Mouse (Mus musculus) layer of hippocampus, postnatal 14 days (tissue): Measurements from ENCODE around the gene Tmem222. TPM values are rescaled to one million over a fixed set of nuclear protein-coding genes. Genes with fewer than 3 reads are reported as not detected.

Experiments used
- DNase-seq, 2 experiments: peaks; one replicate each; pipeline ENCODE4 v3.0.0; 2021 to 2022; ENCODE audit warnings: low spot score in 2 of 2, mixed read lengths in 1 of 2
- long read RNA-seq, 2 experiments: library from polyadenylated mRNA; stranded (forward); transcript quantifications; one replicate each; pipeline ENCODE4 v2.0.0; 2021
- total RNA-seq, 2 experiments: library from RNA; stranded (reverse); gene quantifications; 2 replicates each; pipeline ENCODE4 v1.2.3; 2021

Gene Tmem222
- 10 to 100 TPM; 78.2 to 78.4 TPM for total RNA-seq
- long read RNA-seq, experiment 1, transcript Tmem222-201 (6 exons, 1,484 nt), result major isoform, 106 of 125 reads
- long read RNA-seq, experiment 1, transcript Tmem222-205 (5 exons, 546 nt), result minor isoform, 8 of 125 reads
- long read RNA-seq, experiment 1, partial matches to known transcripts, result 5 of 125 reads
- long read RNA-seq, experiment 1, other reads (novel, unspliced or antisense), result 4 of 125 reads
- long read RNA-seq, experiment 2, transcript Tmem222-205 (5 exons, 546 nt), result minor isoform, 10 of 154 reads
- long read RNA-seq, experiment 2, transcript Tmem222-201 (6 exons, 1,484 nt), result major isoform, 141 of 154 reads
- long read RNA-seq, experiment 2, partial matches to known transcripts, result 1 of 154 reads
- long read RNA-seq, experiment 2, other reads (novel, unspliced or antisense), result 2 of 154 reads

GRCm38 (mm10) chr4:133277104-133278026, at the start of gene Tmem222:
Gene Tmem222, minus strand, starts transcription at chr4:133277792.
- peak; percentile 97 to 98 for DNase-seq

- no peak for DNase-seq
Measured at GRCm38 (mm10) chr4:133319667-133320066, 42.1 kb upstream of the Tmem222 start.

GRCm38 (mm10) chr4:133315991-133316390, 38.4 kb upstream of the Tmem222 start:
- DNase-seq, result no peak

- DNase-seq, result no peak
Measured at GRCm38 (mm10) chr4:133314896-133315295, 37.3 kb upstream of the Tmem222 start.

GRCm38 (mm10) chr4:133309948-133310347, 32.4 kb upstream of the Tmem222 start:
- peak; percentile 85 to 89 for DNase-seq

- peak; percentile 31 to 46 for DNase-seq
Measured at GRCm38 (mm10) chr4:133307331-133307730, 29.7 kb upstream of the Tmem222 start.

- no peak for DNase-seq
Measured at GRCm38 (mm10) chr4:133305825-133306224, 28.2 kb upstream of the Tmem222 start.

- DNase-seq, result no peak
Measured at GRCm38 (mm10) chr4:133304770-133305169, 27.2 kb upstream of the Tmem222 start.

- DNase-seq, result peak; percentile 27 to 47
Measured at GRCm38 (mm10) chr4:133302668-133303067, 25.1 kb upstream of the Tmem222 start.

- DNase-seq, result peak; percentile 77 to 80
Measured at GRCm38 (mm10) chr4:133301802-133302201, 24.2 kb upstream of the Tmem222 start.

- no peak for DNase-seq
Measured at GRCm38 (mm10) chr4:133300421-133300820, 22.8 kb upstream of the Tmem222 start.

- peak; percentile 66 to 72 for DNase-seq
Measured at GRCm38 (mm10) chr4:133299701-133300100, 22.1 kb upstream of the Tmem222 start.

- DNase-seq, result peak; percentile 47 to 69
Measured at GRCm38 (mm10) chr4:133298516-133299365, 21.1 kb upstream of the Tmem222 start.

- peak; percentile 89 for DNase-seq
Measured at GRCm38 (mm10) chr4:133297801-133298238, 20.2 kb upstream of the Tmem222 start.

GRCm38 (mm10) chr4:133297360-133297759, 19.8 kb upstream of the Tmem222 start:
- no peak for DNase-seq

GRCm38 (mm10) chr4:133294084-133294483, 16.5 kb upstream of the Tmem222 start:
- no peak for DNase-seq

- no peak for DNase-seq
Measured at GRCm38 (mm10) chr4:133292901-133293843, 15.6 kb upstream of the Tmem222 start.

GRCm38 (mm10) chr4:133292405-133292804, 14.8 kb upstream of the Tmem222 start:
- DNase-seq, result no peak

- DNase-seq, result no peak
Measured at GRCm38 (mm10) chr4:133291255-133291654, 13.7 kb upstream of the Tmem222 start.
